Mouse (Mus musculus) heart, postnatal 0 days (tissue): Measurements from ENCODE around the gene Srrd.

Experiments
- CTCF ChIP-seq: IDR thresholded peaks from 2 replicates; pipeline ENCODE4 v1.5.1; 2016; ENCODE audit warnings: antibody characterized with exemption, control low read depth, low read depth
- EP300 ChIP-seq: IDR thresholded peaks from 2 replicates; pipeline ENCODE4 v1.6.1; 2016; ENCODE audit warnings: antibody characterized with exemption, low read depth

DNA sequence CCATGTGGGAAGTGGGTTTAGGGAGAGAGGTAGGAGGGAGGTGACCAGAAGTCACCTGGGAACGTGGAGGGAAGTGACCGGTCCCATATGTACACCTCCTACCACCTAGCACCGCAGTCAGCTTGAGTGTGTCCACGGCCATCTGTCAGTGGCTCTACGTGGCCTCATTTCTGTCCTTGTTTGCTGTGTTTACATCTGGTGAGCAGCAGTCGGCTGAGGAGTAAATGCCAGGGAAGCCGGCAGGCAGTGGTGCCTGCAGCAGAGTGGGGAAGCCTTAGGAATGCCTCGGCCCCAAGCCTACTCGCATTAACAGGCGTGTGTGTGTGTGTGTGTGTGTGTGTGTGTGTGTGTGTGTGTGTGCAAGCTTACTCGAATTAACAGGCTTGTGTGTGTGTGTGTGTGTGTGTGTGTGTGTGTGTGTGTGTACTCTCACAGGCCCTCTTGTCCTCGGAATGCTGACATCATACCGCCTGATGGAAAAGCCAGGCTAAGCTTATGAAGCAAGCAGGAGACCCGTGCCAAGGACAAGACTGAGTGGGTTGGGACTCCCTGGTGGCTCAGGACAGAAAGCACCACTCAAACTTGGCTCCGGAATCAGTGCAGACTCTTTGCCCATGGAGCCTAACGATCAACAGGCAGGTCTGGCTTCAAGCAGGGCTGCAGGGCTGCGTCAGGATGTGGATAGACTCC lies 39.9 kb upstream of the Srrd start:
- no peak for TF ChIP-seq CTCF
- no peak for TF ChIP-seq EP300
